Mouse (Mus musculus): ENCODE data around the gene Sync. TPM values are rescaled to one million over a fixed set of nuclear protein-coding genes. Genes with fewer than 3 reads are reported as not detected.
A peak's percentile ranks its signal among the peaks of the same experiment; 100 is the strongest.

The Sync gene
- total RNA-seq, 2 experiments from 2014 or later: 1.3 to 2.1 TPM

DNA sequence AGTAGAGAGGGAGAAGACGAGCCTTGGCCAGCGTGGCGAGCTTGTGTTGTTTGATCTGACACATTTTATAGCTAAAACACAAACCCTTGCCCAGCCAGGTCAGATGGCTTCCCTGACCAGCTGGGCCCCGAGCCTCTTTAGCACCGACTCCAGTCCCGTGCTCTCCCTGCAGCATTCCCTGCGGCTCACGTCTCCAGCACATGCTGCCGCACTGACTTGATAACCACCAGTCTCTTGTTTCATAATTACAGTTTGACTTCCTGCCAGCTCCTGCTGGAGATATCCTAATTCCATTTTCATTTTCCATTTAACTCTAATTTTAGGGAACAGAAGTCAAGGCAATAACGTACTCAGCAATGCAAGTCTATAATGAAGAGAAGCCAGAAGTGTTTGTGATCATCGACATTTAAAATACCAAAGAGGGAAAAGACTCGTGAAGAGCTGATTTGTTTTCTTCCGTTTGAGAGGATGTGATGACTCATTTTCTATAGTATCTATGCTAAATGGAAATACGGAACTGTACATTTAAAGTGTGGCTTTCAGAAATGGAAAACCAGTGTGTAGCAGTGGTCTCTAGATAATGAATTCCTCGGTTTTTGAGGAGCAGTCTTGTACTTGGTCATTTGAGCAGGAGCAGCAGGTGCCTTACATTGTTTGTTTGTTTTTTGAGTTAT, 59.2 kb downstream of the Sync start:
- DNase-seq (ENCODE audit: low spot score in 2 of 2): peak; percentile 17 to 47
- intact Hi-C loops (cut with DNase I): no loop called here

DNA sequence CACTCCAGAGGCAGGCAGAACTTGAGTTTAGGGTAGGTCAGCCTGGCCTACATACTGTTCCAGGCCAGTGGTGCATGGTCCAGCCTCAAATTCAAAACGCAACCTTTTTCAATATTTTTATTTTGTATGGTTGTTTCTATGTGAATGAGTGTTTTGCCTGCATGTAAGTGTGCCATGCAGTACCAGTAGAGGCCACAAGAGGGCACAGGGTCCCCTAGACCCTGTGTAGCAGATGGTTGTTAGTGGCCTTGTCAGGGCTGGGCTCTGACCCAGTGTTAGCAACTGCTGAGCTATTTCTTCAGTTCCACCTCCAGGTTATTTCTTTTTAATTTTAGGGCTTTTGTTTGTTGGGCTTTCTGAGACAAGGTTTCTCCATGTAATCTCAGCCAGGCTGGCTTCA, 63.2 kb downstream of the Sync start:
- peak; percentile 31 to 57 for DNase-seq (ENCODE audit: low spot score in 2 of 2)

DNA sequence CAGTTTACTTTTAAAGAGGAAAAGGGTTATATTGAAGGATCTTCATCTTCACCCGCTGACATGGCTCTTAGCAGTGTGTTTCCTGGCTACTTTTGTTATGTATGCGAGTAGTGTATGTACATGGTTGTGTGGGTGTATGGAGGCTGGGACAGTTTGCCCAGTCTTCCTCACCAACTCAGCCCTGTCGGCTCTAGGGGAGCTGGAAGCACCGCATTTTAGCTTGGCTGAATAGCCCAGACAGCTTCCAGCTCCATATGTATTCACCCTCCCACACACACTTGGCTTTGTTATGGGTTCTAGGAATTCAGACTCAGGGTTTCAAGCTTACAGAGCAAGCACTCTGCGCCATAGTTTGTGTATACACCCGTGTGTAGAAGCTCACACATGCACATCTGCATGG, 63.7 kb downstream of the Sync start:
- peak; percentile 61 to 69 for DNase-seq (ENCODE audit: low spot score in 2 of 2)
- intact Hi-C loops (cut with DNase I): no loop called here

More for the DNA sequence above, 63.2 kb downstream of the Sync start:
- intact Hi-C loops (cut with DNase I): loop anchor here (1.0 kb wide), 1 partner anchor 105 kb away; no protein-coding TSS in a partner anchor

DNA sequence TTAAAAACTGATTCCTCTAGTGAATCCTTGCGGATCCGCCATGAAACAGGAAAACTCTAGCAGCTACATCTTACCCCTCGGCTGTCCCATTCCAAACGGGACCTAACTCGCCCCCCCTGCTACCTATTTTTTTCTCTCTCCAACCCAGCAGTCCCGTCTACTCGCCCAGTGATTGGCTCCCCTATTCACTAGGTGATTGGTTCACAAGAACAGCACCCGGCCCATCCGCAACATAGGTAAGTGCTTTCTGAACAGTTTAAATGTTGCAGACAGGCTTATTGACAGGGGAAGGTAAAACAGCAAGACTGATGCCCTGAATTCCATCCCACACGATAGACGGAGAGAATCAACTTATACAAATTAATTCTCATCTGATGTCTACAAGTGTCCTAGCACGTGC, 65.8 kb downstream of the Sync start:
- intact Hi-C loops (cut with DNase I): no loop called here
- DNase-seq (ENCODE audit: low spot score in 2 of 2): no peak

DNA sequence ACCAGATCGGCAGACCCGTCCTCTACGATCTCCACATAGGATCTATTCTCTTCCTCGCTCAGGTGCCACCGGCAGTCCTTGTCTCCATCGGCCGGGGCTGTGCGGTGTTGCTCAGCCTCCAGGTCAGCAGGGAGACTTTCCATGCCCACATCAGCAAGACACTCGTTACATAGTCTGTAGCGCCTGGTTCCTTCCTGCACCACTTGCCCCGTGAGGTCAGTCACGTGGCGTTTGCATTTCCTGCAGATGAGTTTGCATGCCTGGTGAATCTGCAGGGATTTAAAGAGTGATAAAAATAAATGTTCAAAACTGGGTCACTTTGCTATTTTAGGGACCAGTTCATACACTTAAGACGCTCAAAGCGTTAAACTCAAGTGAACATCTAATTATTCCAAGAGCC, 66.8 kb downstream of the Sync start:
- intact Hi-C loops (cut with DNase I): no loop called here
- DNase-seq (ENCODE audit: low spot score in 2 of 2): peak in 1 of 2 experiments; percentile 17

DNA sequence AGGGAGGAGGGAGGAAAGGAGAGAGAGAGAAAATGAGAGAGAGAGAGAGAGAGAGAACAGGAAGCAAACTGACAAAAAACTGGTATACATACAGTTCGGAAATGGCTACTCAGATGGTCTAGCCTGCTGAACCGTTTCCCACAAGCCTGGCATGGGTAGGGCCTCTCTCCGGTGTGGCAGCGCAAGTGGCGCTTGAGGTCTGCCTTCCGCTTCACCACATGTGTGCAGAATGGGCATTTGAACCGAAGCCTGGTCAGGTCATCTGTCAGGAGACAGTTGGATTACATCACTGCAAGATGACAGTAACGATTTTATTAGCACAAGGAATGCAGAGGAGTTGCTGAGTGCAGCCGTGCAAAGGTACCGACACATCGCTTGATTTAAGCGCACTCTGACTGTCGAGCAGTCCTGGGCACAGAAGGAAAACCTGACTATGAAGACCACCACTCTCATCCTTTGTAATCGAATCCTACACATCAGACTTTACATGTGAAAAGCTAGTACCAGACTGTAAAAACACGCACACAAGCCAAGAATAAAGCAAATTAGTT, 70.3 kb downstream of the Sync start:
- DNase-seq (ENCODE audit: low spot score in 2 of 2): no peak

More for the DNA sequence above, 70.3 kb downstream of the Sync start:
- intact Hi-C loops (cut with DNase I): no loop called here

Small RNAs within 50 kb of the gene (microRNA-seq; reads per million reads assigned to microRNA genes)
- gene Gm22994: not detected

Other genes with a start within 250 kb of the Sync start
- gene Rnf19b, start 229.3 kb upstream of the Sync start, total RNA-seq (2021): 10 to 100 TPM; 48.7 to 58.2 TPM
- gene Tmem54, start 182.1 kb upstream of the Sync start, total RNA-seq (2021): not detected
- 100 to 1,000 TPM; 656 to 793 TPM for gene Hpca, start 165.6 kb upstream of the Sync start, total RNA-seq (2021)
- gene Fndc5, start 150.6 kb upstream of the Sync start, total RNA-seq (2021): 10 to 100 TPM; 56.9 to 73.3 TPM
- gene S100pbp, start 97.9 kb upstream of the Sync start, total RNA-seq (2021): 10 to 100 TPM; 33.9 to 36.0 TPM
- gene Yars, start 97.9 kb upstream of the Sync start, total RNA-seq (2021): 10 to 100 TPM; 89.6 to 93.2 TPM
- gene C77080, start 26.2 kb upstream of the Sync start, total RNA-seq (2021): 10 to 100 TPM; 19.7 to 27.1 TPM
- 100 to 1,000 TPM; 115 to 123 TPM for gene Rbbp4, start 47.8 kb downstream of the Sync start, total RNA-seq (2021)
- gene Zbtb8os, start 48.1 kb downstream of the Sync start, total RNA-seq (2021): 10 to 100 TPM; 24.6 to 28.4 TPM
- gene Zbtb8a, start 90.5 kb downstream of the Sync start, total RNA-seq (2021): 1 to 10 TPM; 4.7 to 6.5 TPM
- 1 to 10 TPM; 4.3 to 4.9 TPM for gene Zbtb8b, start 153.2 kb downstream of the Sync start, total RNA-seq (2021)
- 10 to 100 TPM; 56.3 to 62.4 TPM for gene Bsdc1, start 174.0 kb downstream of the Sync start, total RNA-seq (2021)
- gene Tssk3, start 203.4 kb downstream of the Sync start, total RNA-seq (2021): under 1 TPM; 0.42 to 0.52 TPM
- not detected for gene Fam229a, start 203.6 kb downstream of the Sync start, total RNA-seq (2021)
- gene Marcksl1, start 226.0 kb downstream of the Sync start, total RNA-seq (2021): 100 to 1,000 TPM; 150 to 174 TPM